Mouse (Mus musculus) liver, adult 2 months (tissue): ENCODE results near the gene Mark3.

Experiments used
- CTCF ChIP-seq: fragments of 200-500 bp; IDR thresholded peaks from 2 replicates; pipeline ENCODE4 v1.5.1; 2011; ENCODE audit warnings: low read depth, low read length, control low read depth
- POLR2A ChIP-seq: fragments of 200-500 bp; IDR thresholded peaks from 2 replicates; pipeline ENCODE4 v1.6.1; 2011; ENCODE audit warnings: low read length, control low read depth; ENCODE audit not compliant: insufficient read depth; ENCODE audit errors: extremely low read depth

- peak; percentile 78 for TF ChIP-seq POLR2A
- TF ChIP-seq CTCF, result no peak
These were observed at the start of gene Mark3 for GRCm38 (mm10) chr12:111574074-111574886.
